Mouse (Mus musculus) left cerebral cortex, postnatal 14 days (tissue): ENCODE results near the gene Pofut2. TPM values are rescaled to one million over a fixed set of nuclear protein-coding genes. Genes with fewer than 3 reads are reported as not detected.
A peak's percentile ranks its signal among the peaks of the same experiment; 100 is the strongest.

Source experiments
- DNase-seq, 2 experiments: peaks; one replicate each; pipeline ENCODE4 v3.0.0; 2021 to 2022; ENCODE audit warnings: low spot score in 2 of 2, mixed read lengths in 1 of 2
- intact Hi-C: fragments of 180-260 bp; cut with DNase I; formaldehyde crosslinking; loops from one replicate; pipeline ENCODE4 v1.15.1; 2025
- long read RNA-seq, 2 experiments: library from polyadenylated mRNA; stranded (forward); transcript quantifications; one replicate each; pipeline ENCODE4 v2.0.0; 2021
- total RNA-seq, 2 experiments: library from RNA; stranded (reverse); gene quantifications; 2 replicates each; pipeline ENCODE4 v1.2.3; 2021

Pofut2 gene
- total RNA-seq, result 10 to 100 TPM; 35.3 to 36.0 TPM
- long read RNA-seq, experiment 1, transcript Pofut2-201 (9 exons, 2,290 nt), result major isoform, 31 of 46 reads
- long read RNA-seq, experiment 1, partial matches to known transcripts, result 9 of 46 reads
- long read RNA-seq, experiment 1, other reads (novel, unspliced or antisense), result 5 of 46 reads
- long read RNA-seq, experiment 2, transcript Pofut2-201 (9 exons, 2,290 nt), result major isoform, 46 of 57 reads
- long read RNA-seq, experiment 2, partial matches to known transcripts, result 7 of 57 reads
- long read RNA-seq, experiment 2, other reads (novel, unspliced or antisense), result 4 of 57 reads

DNA sequence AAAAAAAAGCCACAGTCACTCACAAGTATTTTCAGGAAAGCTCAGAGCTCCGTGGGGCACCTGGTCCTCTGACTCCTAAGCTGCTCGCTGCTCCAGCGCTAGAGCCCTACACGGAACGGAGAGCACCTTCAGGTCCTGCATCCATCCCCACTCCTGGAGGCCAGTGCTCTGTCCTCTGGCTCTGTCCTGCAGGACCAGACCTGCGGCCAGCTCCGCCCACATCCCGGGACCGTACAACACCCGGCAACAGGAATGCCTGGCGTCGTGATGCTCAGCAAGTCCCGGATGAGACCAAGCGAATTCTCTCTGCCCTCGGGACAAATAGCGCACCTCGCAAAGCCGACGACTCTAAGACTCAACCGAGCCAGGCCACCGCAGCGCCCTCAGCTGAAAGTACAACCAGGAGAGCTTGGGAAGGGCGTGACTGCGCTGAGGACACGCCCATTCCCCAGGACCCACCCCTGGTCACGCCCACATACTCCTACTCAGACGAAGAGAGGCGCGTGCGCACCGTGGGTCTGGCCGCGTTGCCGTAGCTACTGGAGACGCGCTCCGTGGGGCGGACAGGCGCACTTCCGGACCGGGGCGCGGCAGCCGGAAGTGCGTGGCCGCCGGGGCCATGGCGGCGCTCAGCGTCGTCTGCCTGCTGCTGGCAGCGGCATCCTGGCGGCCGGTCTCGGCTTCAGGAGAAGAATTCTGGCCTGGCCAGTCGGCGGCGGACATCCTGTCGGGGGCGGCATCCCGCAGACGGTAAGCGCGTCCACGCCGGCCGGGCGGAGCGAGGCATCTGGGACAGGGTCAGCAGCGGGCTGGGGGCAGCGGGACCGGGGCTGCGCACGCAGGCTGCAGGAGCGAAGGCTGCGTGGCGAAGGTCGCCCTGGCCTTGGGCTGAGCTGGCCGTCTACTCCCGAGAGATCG lies at the start of gene Pofut2:
TSS of gene Pofut2 (plus strand) at position 515 of the 918 bp plus-strand sequence.
- DNase-seq, result peak; percentile 95 to 96
- intact Hi-C loops, result loop anchor here (10.0 kb wide), 1 partner anchor 424 kb away; no protein-coding TSS in a partner anchor

DNA sequence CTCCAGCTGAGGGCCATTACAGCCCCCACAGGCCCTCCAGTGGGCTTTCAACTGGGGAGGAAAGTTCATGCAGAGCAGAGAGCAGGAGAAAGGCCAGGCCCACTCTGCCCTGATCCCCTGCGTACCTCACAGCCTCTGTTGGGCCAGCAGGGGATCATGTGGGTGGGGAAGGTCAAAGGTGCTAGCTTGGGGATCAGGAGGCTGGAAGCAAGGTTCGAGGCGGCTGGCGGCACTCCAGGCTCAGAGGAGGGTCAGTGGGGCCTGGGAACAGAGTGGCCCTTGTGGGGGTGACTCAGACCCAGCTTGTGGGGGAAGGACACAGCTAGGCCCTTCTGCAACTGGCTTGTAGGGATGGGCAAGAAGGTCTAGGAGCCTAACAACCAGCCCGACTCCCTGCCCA lies 49.8 kb upstream of the Pofut2 start:
- intact Hi-C loops, result loop anchor here (10.0 kb wide), 1 partner anchor 226 kb away; no protein-coding TSS in a partner anchor
- no peak for DNase-seq

DNA sequence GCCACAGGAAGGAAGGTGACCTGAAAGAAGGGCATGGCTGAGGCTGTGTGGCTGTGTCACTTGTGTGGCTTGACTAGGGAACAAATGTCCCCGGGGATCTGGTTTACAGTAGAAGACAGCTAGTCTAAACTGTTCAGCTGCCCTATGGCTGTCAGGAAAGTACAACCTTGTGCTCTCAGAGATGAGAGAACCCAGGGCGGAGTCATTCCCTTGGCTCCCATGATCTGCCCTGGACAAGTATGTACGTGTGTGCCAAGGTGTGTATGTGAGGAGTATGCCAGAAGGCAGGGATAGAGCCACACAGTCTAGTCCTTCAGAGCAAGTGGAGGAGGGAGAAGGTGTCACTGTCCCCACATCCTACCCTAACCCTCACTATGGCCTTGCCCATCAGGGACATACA lies 48.4 kb upstream of the Pofut2 start:
- intact Hi-C loops, result no loop called here
- no peak for DNase-seq

DNA sequence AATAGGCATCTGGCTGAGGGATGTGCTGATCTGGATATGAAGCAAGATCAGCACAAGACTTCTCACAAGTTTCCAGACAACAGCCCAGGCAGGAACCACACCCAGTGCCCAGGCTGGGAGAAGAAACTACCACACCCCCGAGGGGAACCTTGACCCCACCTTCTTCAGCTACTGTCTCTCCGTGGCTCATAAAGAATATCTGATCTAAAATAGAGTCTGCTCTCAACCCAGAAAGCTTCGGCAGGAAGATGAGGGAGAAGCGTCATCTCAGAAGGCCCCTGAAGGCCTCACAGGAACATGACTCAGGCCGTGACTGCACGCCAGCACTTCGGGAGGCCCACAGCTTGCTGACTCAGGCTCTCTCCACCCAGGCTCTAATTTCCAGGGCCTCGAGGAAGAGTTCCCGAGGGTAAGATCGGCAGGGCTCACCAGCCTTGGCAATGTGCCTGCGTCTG lies 47.9 kb upstream of the Pofut2 start:
- intact Hi-C loops, result no loop called here

DNA sequence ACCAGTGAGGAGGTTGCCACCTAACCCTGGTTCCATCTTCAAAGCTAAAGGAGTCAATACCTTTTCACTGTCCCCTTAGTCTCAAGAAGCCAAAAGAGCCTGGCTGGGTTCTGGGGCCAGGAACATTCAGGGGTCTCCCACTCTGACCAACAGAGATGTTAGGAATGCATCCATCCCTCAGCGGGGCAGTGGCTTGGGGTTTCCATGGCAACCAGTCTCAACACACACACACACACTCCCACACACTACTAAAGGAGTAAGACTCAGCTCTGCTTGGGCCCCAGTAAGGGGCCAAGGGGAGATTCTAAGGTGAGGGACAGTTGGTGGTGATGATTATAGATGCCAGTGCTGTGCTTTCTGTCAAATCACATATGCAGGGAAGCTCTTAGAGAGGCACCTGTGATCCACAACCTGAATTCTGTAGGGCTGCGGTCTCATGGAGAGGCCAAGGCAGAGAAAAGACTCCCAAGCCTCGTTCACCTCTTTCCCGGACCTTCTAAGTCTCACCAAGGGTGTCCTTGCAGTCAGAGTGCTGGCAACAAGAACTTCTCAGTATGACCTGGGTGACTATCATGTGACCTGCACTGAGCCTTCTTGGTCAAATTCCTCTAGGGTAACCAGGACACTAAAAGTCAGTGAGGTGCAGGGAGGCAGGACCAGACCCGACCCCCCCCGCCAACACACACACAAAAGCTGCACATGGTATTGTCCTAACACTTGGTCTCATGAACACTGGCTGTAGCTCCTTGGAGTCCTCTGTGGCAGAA lies 46.5 kb upstream of the Pofut2 start:
- DNase-seq, result no peak
- intact Hi-C loops, result no loop called here

More for the DNA sequence above, 47.9 kb upstream of the Pofut2 start:
- DNase-seq, result peak in 1 of 2 experiments; percentile 19

DNA sequence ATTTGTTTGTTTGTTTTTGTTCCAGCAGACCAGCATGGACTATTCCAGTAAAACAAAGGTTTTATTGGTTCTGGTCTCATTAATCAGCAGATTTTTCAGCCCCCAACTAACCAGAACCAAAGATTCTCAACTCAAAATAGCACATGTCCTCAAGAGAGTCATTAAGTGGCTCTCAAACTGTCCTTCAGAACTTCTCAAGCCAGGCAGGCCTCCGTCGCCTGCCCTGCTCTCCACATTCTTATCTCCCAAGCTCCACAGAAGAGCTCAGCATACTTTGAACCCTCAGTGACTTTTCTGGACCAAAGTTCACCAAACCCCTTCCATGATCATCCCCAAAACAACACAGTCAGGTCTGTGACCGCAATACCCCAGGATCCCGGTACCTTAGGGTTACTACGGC lies 45.5 kb upstream of the Pofut2 start:
- intact Hi-C loops, result no loop called here

DNA sequence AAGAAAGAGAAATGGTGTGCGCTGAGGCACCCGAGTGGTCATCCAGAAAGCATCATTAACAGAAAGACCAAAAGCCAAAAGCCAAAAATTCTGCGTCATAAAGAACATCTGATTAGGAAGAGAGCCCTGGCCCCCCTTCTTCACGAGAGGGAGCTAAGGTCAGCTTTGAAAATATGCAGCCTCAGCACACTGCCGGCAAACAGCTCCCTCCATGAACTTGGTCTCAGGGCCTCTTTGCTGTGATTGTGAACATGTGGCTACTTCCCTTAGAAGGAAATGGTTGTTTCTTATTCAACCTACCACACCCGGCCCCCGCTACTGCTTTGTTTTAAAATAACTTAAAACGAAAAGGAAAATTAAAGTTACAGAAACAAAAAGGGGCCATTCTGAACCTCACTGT lies 44.4 kb upstream of the Pofut2 start:
- intact Hi-C loops, result no loop called here

More for the DNA sequence above, 45.5 kb upstream of the Pofut2 start:
- no peak for DNase-seq

DNA sequence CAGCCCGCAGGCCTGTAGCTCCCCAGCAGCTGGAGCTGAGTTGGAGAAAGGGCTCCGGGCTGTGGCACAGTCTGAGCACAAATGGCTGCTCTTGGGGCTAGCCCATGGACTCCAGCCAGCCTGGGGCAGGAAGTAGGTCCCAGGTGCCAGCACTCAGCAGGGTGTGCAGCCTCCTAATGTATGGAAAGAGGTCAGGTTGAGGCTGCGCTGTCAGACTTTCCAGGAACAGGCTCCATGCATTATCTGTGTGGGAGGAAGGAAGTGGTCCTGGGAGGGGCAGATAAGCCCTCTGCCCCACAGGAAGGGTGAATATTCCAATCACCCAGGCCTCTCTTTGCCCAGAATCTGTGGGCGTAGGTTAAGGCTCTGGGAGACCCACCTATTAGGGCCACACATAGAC lies 43.4 kb upstream of the Pofut2 start:
- no peak for DNase-seq
- intact Hi-C loops, result no loop called here

More for the DNA sequence above, 44.4 kb upstream of the Pofut2 start:
- no peak for DNase-seq

DNA sequence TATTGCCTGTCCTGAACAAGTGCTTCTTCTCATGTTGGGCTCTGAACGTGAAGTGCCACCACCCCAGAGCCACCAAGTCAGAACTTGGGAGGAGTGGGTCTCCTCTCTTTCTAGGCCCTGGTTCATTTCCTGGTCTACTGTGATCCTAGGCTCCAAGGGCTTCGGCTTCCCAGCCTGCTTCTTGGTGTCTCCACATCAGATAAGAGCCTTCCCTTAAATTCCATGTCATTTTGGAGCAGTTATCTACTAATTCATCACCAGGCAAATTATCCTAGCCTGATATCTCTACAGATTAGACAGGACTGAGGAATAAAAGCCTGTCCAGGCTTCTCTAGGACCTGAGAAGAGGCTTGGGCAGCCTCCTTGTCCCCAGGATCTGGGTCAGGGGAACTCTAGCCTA lies 42.7 kb upstream of the Pofut2 start:
- DNase-seq, result no peak
- intact Hi-C loops, result no loop called here

DNA sequence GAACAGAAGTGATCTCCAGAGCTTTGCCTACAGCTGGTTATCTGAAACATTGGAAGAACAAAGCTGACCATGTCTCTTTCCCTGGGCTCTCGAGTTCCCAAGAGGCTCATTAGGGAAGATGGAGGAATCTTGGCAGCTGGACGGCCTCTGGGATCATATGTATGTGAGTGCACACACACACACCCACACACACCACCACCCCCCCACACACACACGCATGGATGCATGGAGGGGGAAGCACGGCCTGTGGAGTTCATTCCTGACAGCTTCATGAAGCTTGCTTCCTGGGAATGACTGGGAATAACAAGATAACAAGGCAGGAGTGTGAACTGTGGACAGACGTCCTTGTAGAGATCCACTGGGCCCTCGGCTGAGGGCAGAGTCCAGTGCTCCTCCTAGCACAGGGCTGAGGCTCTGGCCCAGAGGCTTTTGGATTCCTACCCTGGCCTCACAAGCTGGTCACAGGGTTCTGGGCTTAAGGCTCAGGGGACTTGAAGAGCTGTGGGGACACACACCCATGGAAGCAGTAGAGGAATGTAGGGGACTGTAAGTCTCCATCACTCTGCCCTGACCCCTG lies 41.8 kb upstream of the Pofut2 start:
- intact Hi-C loops, result no loop called here
- no peak for DNase-seq

DNA sequence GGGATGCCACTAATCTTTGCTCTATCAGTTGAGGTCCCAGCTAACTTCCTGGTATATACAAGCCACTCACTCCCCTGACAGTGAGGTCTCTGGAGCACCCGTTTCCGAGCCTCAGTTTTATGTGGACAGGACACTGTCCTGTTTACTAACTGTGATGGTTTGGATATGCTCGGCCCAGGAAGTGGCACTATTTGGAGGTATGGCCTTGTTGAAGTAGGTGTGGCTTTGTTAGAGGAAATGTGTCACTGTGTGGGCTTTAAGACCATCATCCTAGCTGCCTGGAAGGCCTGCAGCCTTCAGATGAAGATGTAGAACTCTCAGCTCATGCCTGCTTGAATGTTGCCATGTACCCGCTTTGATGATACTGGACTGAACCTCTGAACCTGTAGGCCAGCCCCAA lies 41.0 kb upstream of the Pofut2 start:
- no peak for DNase-seq
- intact Hi-C loops, result no loop called here

DNA sequence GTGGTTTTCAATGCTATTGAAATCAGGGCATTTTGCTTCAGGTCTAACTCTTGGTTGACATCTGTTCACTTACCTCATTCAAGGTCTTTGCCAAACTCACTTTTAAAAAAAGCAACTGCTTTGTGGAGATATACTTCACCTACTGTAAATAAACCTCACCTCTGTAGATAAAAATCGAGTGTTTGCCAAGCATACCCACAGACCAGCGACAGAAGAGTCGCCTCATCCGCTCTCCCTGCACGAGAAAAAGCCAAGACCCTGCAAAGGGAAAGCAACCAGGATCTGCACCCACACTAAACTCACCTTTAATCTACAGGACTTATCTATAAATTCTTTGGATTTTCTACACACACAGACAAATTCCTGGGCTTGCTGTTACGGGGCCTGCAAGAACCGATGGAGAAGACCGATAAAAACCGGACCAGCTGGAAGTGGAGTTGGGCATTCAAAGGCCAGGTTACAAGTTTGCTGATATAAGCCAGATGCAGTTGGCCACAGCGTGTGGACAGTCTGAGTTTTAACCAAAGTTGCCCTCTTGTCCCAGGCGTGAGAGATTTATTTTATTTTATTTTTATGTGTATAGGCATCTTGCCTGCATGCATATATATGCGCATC lies 39.5 kb upstream of the Pofut2 start:
- intact Hi-C loops, result no loop called here

DNA sequence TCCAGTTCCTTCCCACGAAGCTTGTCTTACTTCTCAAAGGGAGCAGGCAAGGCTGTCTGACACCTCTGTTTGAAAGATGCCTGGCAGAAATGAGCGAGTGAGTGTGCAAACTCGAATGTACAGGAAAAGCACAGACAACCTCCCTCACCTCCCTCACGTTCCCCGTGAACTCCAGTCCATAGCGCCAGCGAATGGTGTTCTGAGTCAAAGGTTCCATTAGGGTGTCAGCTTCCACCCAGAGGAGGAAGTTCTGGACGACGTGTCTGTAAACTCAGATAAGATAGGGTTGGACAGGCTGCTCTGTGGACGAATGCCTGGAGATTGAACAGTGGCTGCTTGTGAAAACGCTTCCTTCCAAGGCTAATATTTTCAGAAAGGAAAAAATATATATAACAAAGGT lies 37.9 kb upstream of the Pofut2 start:
- intact Hi-C loops, result no loop called here
- no peak for DNase-seq

More for the DNA sequence above, 39.5 kb upstream of the Pofut2 start:
- no peak for DNase-seq

DNA sequence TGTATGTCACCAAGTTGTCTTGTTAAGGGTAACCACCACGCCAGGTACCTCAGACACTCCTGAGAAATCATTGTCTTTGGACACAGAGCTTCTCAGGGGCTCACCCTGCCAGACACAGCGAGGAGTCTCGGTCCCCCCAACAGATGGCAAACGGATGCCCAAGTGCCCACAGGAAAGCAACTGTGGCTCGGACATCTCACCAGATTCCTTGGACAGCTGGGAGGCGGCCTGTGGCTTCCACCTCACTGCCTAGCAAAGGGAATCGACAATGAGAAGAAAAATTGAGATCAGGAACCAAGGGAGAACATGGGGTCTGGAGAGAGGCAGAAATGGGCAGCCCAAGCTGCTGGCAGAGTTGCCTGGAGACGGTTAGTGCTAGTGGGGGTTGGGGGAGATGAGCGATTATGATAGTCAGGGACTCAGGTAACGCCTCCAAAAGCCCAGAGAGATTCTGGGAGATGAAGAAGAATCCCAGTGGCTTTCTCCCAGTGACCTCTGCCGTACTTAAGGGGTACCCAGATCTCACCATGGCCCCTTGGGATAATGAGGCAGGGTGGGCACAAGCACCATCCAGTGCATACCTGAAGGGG lies 36.0 kb upstream of the Pofut2 start:
- DNase-seq, result no peak
- intact Hi-C loops, result no loop called here

DNA sequence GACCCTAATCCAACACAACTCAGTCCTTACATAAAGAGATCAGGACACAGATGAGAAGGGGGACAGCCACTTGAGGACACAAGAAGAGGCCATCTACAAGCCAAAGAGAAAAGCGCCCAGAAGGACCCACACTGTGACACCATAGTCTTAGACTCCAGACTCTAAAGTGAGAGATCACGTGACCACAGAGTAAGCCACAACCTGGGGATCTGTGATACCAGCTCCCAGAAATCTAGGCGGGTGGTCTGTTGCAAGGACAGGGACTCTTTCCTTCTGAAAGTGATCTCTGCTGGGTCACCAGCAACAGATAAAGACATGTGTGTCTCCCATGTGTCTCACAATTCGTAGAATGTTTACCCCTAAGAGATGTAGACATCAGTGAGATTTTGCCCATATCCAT lies 34.6 kb upstream of the Pofut2 start:
- intact Hi-C loops, result no loop called here
- no peak for DNase-seq

DNA sequence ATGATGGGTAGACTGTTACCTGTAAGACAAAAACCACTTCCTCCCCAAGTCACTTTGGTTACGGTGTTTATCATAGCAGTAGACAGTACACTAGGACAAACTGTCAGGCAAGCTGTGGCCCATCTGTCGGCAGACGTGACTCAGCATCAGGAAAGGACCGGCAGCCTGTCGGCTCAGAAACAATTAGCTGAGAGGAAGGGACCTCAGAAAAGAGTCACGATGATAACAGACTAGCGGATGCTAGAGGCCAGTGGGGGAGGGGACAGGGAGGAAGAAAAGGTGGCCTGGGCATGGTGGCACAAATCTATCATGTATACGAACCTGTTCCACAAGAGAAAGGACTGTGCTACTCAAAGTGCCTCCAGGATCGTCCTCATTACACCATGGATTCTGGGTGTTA lies 33.6 kb upstream of the Pofut2 start:
- intact Hi-C loops, result no loop called here
- no peak for DNase-seq

DNA sequence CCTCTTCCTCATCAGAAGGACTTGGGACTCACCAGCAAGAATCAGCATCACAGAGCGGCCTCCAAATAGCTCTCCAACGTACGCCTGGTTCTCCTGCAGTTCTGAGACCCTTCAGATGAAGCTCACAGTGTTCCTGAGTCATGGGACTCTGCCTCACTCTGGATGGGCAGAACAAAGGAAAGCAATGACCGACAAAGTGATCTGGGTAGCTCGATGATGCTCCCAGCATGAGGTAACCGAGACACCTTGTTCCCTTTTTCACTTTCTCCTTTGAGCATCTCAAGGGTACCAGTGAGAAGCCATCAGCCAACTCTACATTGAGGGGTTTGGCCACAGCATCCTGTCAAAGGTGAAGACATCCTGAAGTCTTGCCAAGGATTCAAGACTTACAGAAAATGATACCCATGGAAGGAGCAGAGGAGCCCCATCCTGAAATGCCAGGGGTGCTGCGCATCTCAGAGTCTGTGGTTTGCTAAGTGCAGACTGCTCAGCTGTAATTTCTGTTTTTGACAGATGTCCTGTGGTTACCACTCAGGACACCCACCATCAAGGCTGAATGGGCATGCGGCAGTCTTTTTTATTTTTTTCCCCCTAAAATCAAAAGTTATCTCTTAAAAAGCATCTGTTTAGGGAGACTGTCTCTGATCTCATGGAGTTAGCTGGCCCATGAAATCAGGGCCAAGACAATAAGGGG lies 32.9 kb upstream of the Pofut2 start:
- no peak for DNase-seq
- intact Hi-C loops, result no loop called here
